Mouse (Mus musculus): Measurements from ENCODE around the gene Ccdc153. TPM values are rescaled to one million over a fixed set of nuclear protein-coding genes. Genes with fewer than 3 reads are reported as not detected.

The Ccdc153 gene
- polyA plus RNA-seq, 1 experiment from 2014 or later = not detected

GRCm38 (mm10) chr9:44266478-44267226 lies 26.2 kb downstream of the Ccdc153 start:
- no peak overlapping the region for H3K4me3 ChIP-seq (ENCODE audit: low read depth, low read length)
- peaks cover 5% of the 10 kb centered on the region for H3K4me1 ChIP-seq (ENCODE audit: control insufficient read depth, insufficient read depth, low read length)
- DNase-seq (ENCODE audit: low spot score, missing footprints) (peak; percentile 54), ATAC-seq (ENCODE audit: low FRiP score) (no peak)
- no peaks in the 10 kb centered on the region for H3K27me3 ChIP-seq (ENCODE audit: control insufficient read depth, insufficient read depth, low read length)
- H3K36me3 ChIP-seq (ENCODE audit: control insufficient read depth, insufficient read depth, low read length) = no peaks in the 10 kb centered on the region
- no peak overlapping the region for H3K9ac ChIP-seq (ENCODE audit: low read length)
- WGBS = 73% methylated on average over 8 of the region's 8 CpGs
- H3K27ac ChIP-seq (ENCODE audit: low read depth, low read length) = no peak overlapping the region
- H3K4me2 ChIP-seq = no peak overlapping the region
- H3K9me3 ChIP-seq (ENCODE audit: control insufficient read depth, low read length) = no peaks in the 10 kb centered on the region

GRCm38 (mm10) chr9:44267319-44268026 lies 27.0 kb downstream of the Ccdc153 start:
- H3K27me3 ChIP-seq (ENCODE audit: control insufficient read depth, insufficient read depth, low read length) = no peaks in the 10 kb centered on the region
- 5% methylated on average over 23 of the region's 23 CpGs for WGBS
- peak overlapping the region; percentile 73 for H3K9ac ChIP-seq (ENCODE audit: low read length)
- DNase-seq (ENCODE audit: low spot score, missing footprints) = peak; percentile 90
- peak overlapping the region; percentile 32 for H3K4me3 ChIP-seq (ENCODE audit: low read depth, low read length)
- no peak overlapping the region for H3K27ac ChIP-seq (ENCODE audit: low read depth, low read length)
- no peaks in the 10 kb centered on the region for H3K36me3 ChIP-seq (ENCODE audit: control insufficient read depth, insufficient read depth, low read length)
- peak overlapping the region; percentile 53 for H3K4me2 ChIP-seq
- no peaks in the 10 kb centered on the region for H3K9me3 ChIP-seq (ENCODE audit: control insufficient read depth, low read length)
- H3K4me1 ChIP-seq (ENCODE audit: control insufficient read depth, insufficient read depth, low read length) = peaks cover 5% of the 10 kb centered on the region
- ATAC-seq (ENCODE audit: low FRiP score) = peak; percentile 68

- no peaks in the 10 kb centered on the region for H3K27me3 ChIP-seq (ENCODE audit: control insufficient read depth, insufficient read depth, low read length)
- H3K9ac ChIP-seq (ENCODE audit: low read length) = peak overlapping the region; percentile 73
- 5% methylated on average over 28 of the region's 28 CpGs for WGBS
- H3K4me2 ChIP-seq = peak overlapping the region; percentile 53
- H3K36me3 ChIP-seq (ENCODE audit: control insufficient read depth, insufficient read depth, low read length) = no peaks in the 10 kb centered on the region
- no peaks in the 10 kb centered on the region for H3K9me3 ChIP-seq (ENCODE audit: control insufficient read depth, low read length)
- no peak overlapping the region for H3K27ac ChIP-seq (ENCODE audit: low read depth, low read length)
- H3K4me1 ChIP-seq (ENCODE audit: control insufficient read depth, insufficient read depth, low read length) = peaks cover 5% of the 10 kb centered on the region
- ATAC-seq (ENCODE audit: low FRiP score) (peak; percentile 86), DNase-seq (ENCODE audit: low spot score, missing footprints) (peak; percentile 94)
- H3K4me3 ChIP-seq (ENCODE audit: low read depth, low read length) = peak overlapping the region; percentile 32
Observed at GRCm38 (mm10) chr9:44268027-44268360, 27.5 kb downstream of the Ccdc153 start.

GRCm38 (mm10) chr9:44268432-44268831 lies 28.0 kb downstream of the Ccdc153 start, which contains the start of gene Nlrx1:
TSS of gene Nlrx1 (minus strand) at chr9:44268599.
- H3K9me3 ChIP-seq (ENCODE audit: control insufficient read depth, low read length) = no peaks in the 10 kb centered on the region
- H3K4me2 ChIP-seq = peak within 1 kb of the TSS; percentile 53
- H3K4me3 ChIP-seq (ENCODE audit: low read depth, low read length) = peak within 1 kb of the TSS; percentile 32
- WGBS = 83% methylated on average over 6 of the region's 6 CpGs
- ATAC-seq (ENCODE audit: low FRiP score) (peak; percentile 3; the same call in 1 of the 2 replicates), DNase-seq (ENCODE audit: low spot score, missing footprints) (no peak)
- H3K36me3 ChIP-seq (ENCODE audit: control insufficient read depth, insufficient read depth, low read length) = no peaks in the 10 kb centered on the region
- H3K27me3 ChIP-seq (ENCODE audit: control insufficient read depth, insufficient read depth, low read length) = no peaks in the 10 kb centered on the region
- peak within 1 kb of the TSS; percentile 73 for H3K9ac ChIP-seq (ENCODE audit: low read length)
- H3K27ac ChIP-seq (ENCODE audit: low read depth, low read length) = no peak within 1 kb of the TSS
- peaks cover 5% of the 10 kb centered on the region for H3K4me1 ChIP-seq (ENCODE audit: control insufficient read depth, insufficient read depth, low read length)

GRCm38 (mm10) chr9:44269077-44269476 lies 28.6 kb downstream of the Ccdc153 start:
- Histone ChIP-seq H3K4me3 (ENCODE audit: low read depth, low read length) (no peak overlapping the region), H3K27me3 (ENCODE audit: control insufficient read depth, insufficient read depth, low read length) (no peaks in the 10 kb centered on the region), H3K27ac (ENCODE audit: low read depth, low read length) (no peak overlapping the region), H3K4me2 (no peak overlapping the region), H3K9ac (ENCODE audit: low read length) (no peak overlapping the region), H3K36me3 (ENCODE audit: control insufficient read depth, insufficient read depth, low read length) (no peaks in the 10 kb centered on the region), H3K4me1 (ENCODE audit: control insufficient read depth, insufficient read depth, low read length) (peaks cover 5% of the 10 kb centered on the region), H3K9me3 (ENCODE audit: control insufficient read depth, low read length) (no peaks in the 10 kb centered on the region)
- no peak for ATAC-seq (ENCODE audit: low FRiP score)
- WGBS = 83% methylated on average over 3 of the region's 3 CpGs
- DNase-seq (ENCODE audit: low spot score, missing footprints) = no peak

GRCm38 (mm10) chr9:44269973-44270372 lies 29.5 kb downstream of the Ccdc153 start:
- WGBS = 94% methylated on average over 4 of the region's 4 CpGs
- ATAC-seq (ENCODE audit: low FRiP score) = no peak
- no peak overlapping the region for H3K4me3 ChIP-seq (ENCODE audit: low read depth, low read length)
- H3K4me1 ChIP-seq (ENCODE audit: control insufficient read depth, insufficient read depth, low read length) = peaks cover 2% of the 10 kb centered on the region
- no peak overlapping the region for H3K4me2 ChIP-seq
- H3K9me3 ChIP-seq (ENCODE audit: control insufficient read depth, low read length) = no peaks in the 10 kb centered on the region
- H3K27ac ChIP-seq (ENCODE audit: low read depth, low read length) = no peak overlapping the region
- no peak for DNase-seq (ENCODE audit: low spot score, missing footprints)
- no peaks in the 10 kb centered on the region for H3K36me3 ChIP-seq (ENCODE audit: control insufficient read depth, insufficient read depth, low read length)
- no peaks in the 10 kb centered on the region for H3K27me3 ChIP-seq (ENCODE audit: control insufficient read depth, insufficient read depth, low read length)
- no peak overlapping the region for H3K9ac ChIP-seq (ENCODE audit: low read length)

- H3K4me2 ChIP-seq = no peak overlapping the region
- WGBS = 79% methylated on average over 5 of the region's 5 CpGs
- DNase-seq (ENCODE audit: low spot score, missing footprints) = no peak
- peaks cover 7% of the 10 kb centered on the region for H3K4me1 ChIP-seq (ENCODE audit: control insufficient read depth, insufficient read depth, low read length)
- no peak for ATAC-seq (ENCODE audit: low FRiP score)
- no peak overlapping the region for H3K9ac ChIP-seq (ENCODE audit: low read length)
- H3K4me3 ChIP-seq (ENCODE audit: low read depth, low read length) = no peak overlapping the region
- H3K9me3 ChIP-seq (ENCODE audit: control insufficient read depth, low read length) = no peaks in the 10 kb centered on the region
- no peak overlapping the region for H3K27ac ChIP-seq (ENCODE audit: low read depth, low read length)
- no peaks in the 10 kb centered on the region; the same call in 1 of the 2 replicates for H3K36me3 ChIP-seq (ENCODE audit: control insufficient read depth, insufficient read depth, low read length)
- H3K27me3 ChIP-seq (ENCODE audit: control insufficient read depth, insufficient read depth, low read length) = no peaks in the 10 kb centered on the region
Observed at GRCm38 (mm10) chr9:44283183-44283582, 42.7 kb downstream of the Ccdc153 start.

GRCm38 (mm10) chr9:44286256-44286850 lies 45.9 kb downstream of the Ccdc153 start:
- 5% methylated on average over 6 of the region's 6 CpGs for whole genome bisulfite sequencing
- no peak overlapping the region for H3K9ac ChIP-seq (ENCODE audit: low read length)
- ATAC-seq (ENCODE audit: low FRiP score) (no peak), DNase-seq (ENCODE audit: low spot score, missing footprints) (no peak)
- H3K4me3 ChIP-seq (ENCODE audit: low read depth, low read length) = no peak overlapping the region; the same call in 1 of the 2 replicates
- H3K36me3 ChIP-seq (ENCODE audit: control insufficient read depth, insufficient read depth, low read length) = no peaks in the 10 kb centered on the region; the same call in 1 of the 2 replicates
- H3K4me2 ChIP-seq = peak overlapping the region; percentile 94
- no peaks in the 10 kb centered on the region for H3K9me3 ChIP-seq (ENCODE audit: control insufficient read depth, low read length)
- H3K4me1 ChIP-seq (ENCODE audit: control insufficient read depth, insufficient read depth, low read length) = peaks cover 12% of the 10 kb centered on the region
- no peaks in the 10 kb centered on the region; the same call in 1 of the 2 replicates for H3K27me3 ChIP-seq (ENCODE audit: control insufficient read depth, insufficient read depth, low read length)
- no peak overlapping the region for H3K27ac ChIP-seq (ENCODE audit: low read depth, low read length)

GRCm38 (mm10) chr9:44287003-44287400 lies 46.5 kb downstream of the Ccdc153 start:
- no peak for DNase-seq (ENCODE audit: low spot score, missing footprints)
- H3K9ac ChIP-seq (ENCODE audit: low read length) = peak overlapping the region; percentile 84
- H3K36me3 ChIP-seq (ENCODE audit: control insufficient read depth, insufficient read depth, low read length) = no peaks in the 10 kb centered on the region; the same call in 1 of the 2 replicates
- no peak overlapping the region for H3K27ac ChIP-seq (ENCODE audit: low read depth, low read length)
- WGBS = 5% methylated on average over 11 of the region's 11 CpGs
- H3K9me3 ChIP-seq (ENCODE audit: control insufficient read depth, low read length) = no peaks in the 10 kb centered on the region
- ATAC-seq (ENCODE audit: low FRiP score) = peak; percentile 26; the same call in 1 of the 2 replicates
- peaks cover 12% of the 10 kb centered on the region for H3K4me1 ChIP-seq (ENCODE audit: control insufficient read depth, insufficient read depth, low read length)
- H3K4me2 ChIP-seq = peak overlapping the region; percentile 94
- H3K4me3 ChIP-seq (ENCODE audit: low read depth, low read length) = peak overlapping the region; percentile 77
- no peaks in the 10 kb centered on the region; the same call in 1 of the 2 replicates for H3K27me3 ChIP-seq (ENCODE audit: control insufficient read depth, insufficient read depth, low read length)
